Mouse (Mus musculus) skeletal muscle tissue, adult 2 months (tissue): ENCODE measurements around the gene Cnn1.

Experiments used
- DNase-seq: peaks from one replicate; pipeline ENCODE4 v3.0.0-alpha.2; 2012; ENCODE audit warnings: low read depth, low spot score

Cnn1 gene

GRCm38 (mm10) chr9:22157516-22158265 lies 58.7 kb downstream of the Cnn1 start:
- DNase-seq = no peak
